Mouse (Mus musculus) liver, postnatal 0 days (tissue): ENCODE data around the gene Pomgnt1.

Experiments
- CTCF ChIP-seq: sonication (generic); IDR thresholded peaks from 2 replicates; pipeline ENCODE4 v1.5.1; 2016; ENCODE audit warnings: antibody characterized with exemption, low read depth
- EP300 ChIP-seq: IDR thresholded peaks from 2 replicates; pipeline ENCODE4 v1.6.1; 2016; ENCODE audit warnings: antibody characterized with exemption, low read depth, mild to moderate bottlenecking

- TF ChIP-seq CTCF = no peak
- TF ChIP-seq EP300 = no peak
Observed at GRCm38 (mm10) chr4:116192286-116192835, 68.7 kb downstream of the Pomgnt1 start.
